8 mouse cellular contexts compared by ENCODE assay signal in the genomic region with DNA sequence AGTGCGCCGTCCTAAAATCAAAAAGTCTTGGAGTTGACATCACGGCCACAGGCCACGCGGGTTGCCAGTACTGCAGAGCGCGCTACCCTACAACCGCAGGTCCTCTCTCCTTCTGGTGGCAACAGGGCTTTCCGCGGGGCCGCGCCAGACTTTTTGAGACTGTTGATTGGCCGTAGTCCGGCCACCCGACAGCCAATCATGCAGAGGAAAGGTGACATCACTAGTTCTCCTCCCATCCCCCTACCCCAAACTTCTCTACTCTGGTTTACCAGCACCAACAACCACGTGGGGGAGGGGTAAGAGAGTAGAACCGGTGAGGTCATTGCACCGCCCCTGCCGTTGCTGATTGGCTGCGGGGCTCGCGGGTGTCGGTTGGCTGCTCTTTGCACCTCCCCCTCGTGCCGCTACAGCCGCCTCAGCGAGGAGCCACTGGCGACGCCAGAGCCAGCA. TPM values are rescaled to one million over a fixed set of nuclear protein-coding genes. Genes with fewer than 3 reads are reported as not detected.
DNase-seq lines count a peak whose midpoint lies in the region; ATAC-seq lines count a peak whose summit lies in the region.

A gene (plus strand): TSS at position 404 of the 450 bp plus-strand sequence.

- peaks cover 8% of the 10 kb centered on the region; the same call in 1 of the 2 replicates for H3K36me3 ChIP-seq in forebrain, embryonic 15.5 days
- H3K36me3 ChIP-seq in liver, embryonic 16.5 days (ENCODE audit: control insufficient read depth, insufficient read depth), result peaks cover 6% of the 10 kb centered on the region; the same call in 1 of the 2 replicates
- peaks cover 9% of the 10 kb centered on the region; the same call in 1 of the 2 replicates for H3K36me3 ChIP-seq in neural tube, embryonic 14.5 days (ENCODE audit: control insufficient read depth, insufficient read depth, low read length)

- H3K9ac ChIP-seq in forebrain, embryonic 15.5 days (replicated peaks), result peak within 1 kb of the TSS; percentile 69
- peak within 1 kb of the TSS; percentile 99 for H3K9ac ChIP-seq in liver, embryonic 16.5 days (ENCODE audit: low read depth, low read length)
- peak within 1 kb of the TSS; percentile 81 for H3K9ac ChIP-seq in neural tube, embryonic 14.5 days (replicated peaks; ENCODE audit: low read depth, low read length)

- H3K9me3 ChIP-seq in forebrain, embryonic 15.5 days, result no peaks in the 10 kb centered on the region
- no peaks in the 10 kb centered on the region for H3K9me3 ChIP-seq in liver, embryonic 16.5 days (replicated peaks; ENCODE audit: control insufficient read depth, low read length)
- H3K9me3 ChIP-seq in neural tube, embryonic 14.5 days (ENCODE audit: control insufficient read depth, low read length), result no peaks in the 10 kb centered on the region

- H3K27ac ChIP-seq in forebrain, embryonic 15.5 days (replicated peaks), result peak within 1 kb of the TSS; percentile 92
- peak within 1 kb of the TSS; percentile 94 for H3K27ac ChIP-seq in liver, embryonic 16.5 days (ENCODE audit: low read length)
- H3K27ac ChIP-seq in neural tube, embryonic 14.5 days (ENCODE audit: low read depth, low read length), result peak within 1 kb of the TSS; percentile 90

- H3K4me3 ChIP-seq in forebrain, embryonic 15.5 days, result peak within 1 kb of the TSS; percentile 65
- H3K4me3 ChIP-seq in liver, embryonic 16.5 days (ENCODE audit: low read depth, low read length), result peak within 1 kb of the TSS; percentile 93
- peak within 1 kb of the TSS; percentile 69 for H3K4me3 ChIP-seq in neural tube, embryonic 14.5 days (ENCODE audit: low read depth, low read length)

- peak within 1 kb of the TSS; percentile 68 for H3K4me2 ChIP-seq in forebrain, embryonic 15.5 days (replicated peaks)
- peak within 1 kb of the TSS; percentile 92 for H3K4me2 ChIP-seq in liver, embryonic 16.5 days (ENCODE audit: low read depth, low read length)
- peak within 1 kb of the TSS; percentile 83 for H3K4me2 ChIP-seq in neural tube, embryonic 14.5 days (ENCODE audit: low read depth, low read length)

- WGBS in forebrain, embryonic 15.5 days, result under 1% methylated on average over 29 of the region's 29 CpGs
- under 1% methylated on average over 29 of the region's 29 CpGs for WGBS in large intestine, adult 2 months
- under 1% methylated on average over 29 of the region's 29 CpGs for WGBS in liver, embryonic 16.5 days (ENCODE audit: insufficient replicate concordance)
- under 1% methylated on average over 29 of the region's 29 CpGs for WGBS in neural tube, embryonic 14.5 days

- peaks cover 23% of the 10 kb centered on the region for H3K4me1 ChIP-seq in forebrain, embryonic 15.5 days
- peaks cover 35% of the 10 kb centered on the region for H3K4me1 ChIP-seq in liver, embryonic 16.5 days (ENCODE audit: control insufficient read depth, low read depth, low read length)
- H3K4me1 ChIP-seq in neural tube, embryonic 14.5 days (ENCODE audit: control insufficient read depth, insufficient read depth, low read length), result peaks cover 18% of the 10 kb centered on the region; the same call in 1 of the 2 replicates

- intact Hi-C loops in heart, postnatal 14 days (cut with DNase I), result loop anchor here (2.0 kb wide), 1 partner anchor 15 kb away; no protein-coding TSS in a partner anchor

- ATAC-seq in forebrain, embryonic 15.5 days (replicated peaks), result peak; percentile 87
- ATAC-seq in liver, embryonic 16.5 days (ENCODE audit: low read depth), result peak; percentile 74
- ATAC-seq in neural tube, embryonic 14.5 days (ENCODE audit: low read depth), result peak; percentile 87

- peak; percentile 99 for DNase-seq in MEL-GATA-1-ER (ENCODE audit: extremely low read depth, low read depth)
- peak; percentile 99 for DNase-seq in cerebellum, adult 11-12 months
- DNase-seq in heart, postnatal 14 days, result peak; percentile 96 to 98
- DNase-seq in large intestine, adult 2 months (ENCODE audit: low read depth, low spot score), result peak; percentile 93
- DNase-seq in thymus, adult 18-20 months, result peak; percentile 96 to 99

- no peaks in the 10 kb centered on the region for H3K27me3 ChIP-seq in forebrain, embryonic 15.5 days
- H3K27me3 ChIP-seq in liver, embryonic 16.5 days (ENCODE audit: control insufficient read depth, insufficient read depth, low read depth, low read length), result no peaks in the 10 kb centered on the region
- H3K27me3 ChIP-seq in neural tube, embryonic 14.5 days (ENCODE audit: control insufficient read depth, insufficient read depth, low read length), result no peaks in the 10 kb centered on the region

RNA-seq across cellular contexts. Expression of the gene that starts here (rescaled TPM):
- 53.2 and 54.4 TPM in 2 replicates for polyA plus RNA-seq in forebrain, embryonic 15.5 days (2015; fragmentation: Nextera tagmentation; extraction: Ambion mirVana)
- total RNA-seq in heart, postnatal 14 days (2021), result 10 to 100 TPM; 71.2 to 78.7 TPM
- 44.3 and 45.6 TPM in 2 replicates for polyA plus RNA-seq in large intestine, adult 2 months (2012; rRNA removed)
- 9.5 and 10.8 TPM in 2 replicates for polyA plus RNA-seq in liver, embryonic 16.5 days (2015; fragmentation: Nextera tagmentation; extraction: Ambion mirVana)
- 43.3 and 46.6 TPM in 2 replicates for polyA plus RNA-seq in neural tube, embryonic 14.5 days (2014; fragmentation: Nextera tagmentation; extraction: Ambion mirVana)

Comparison
In these comparisons a context has a peak if more than half of its experiments do, and no peak if none do; other contexts are left out.
1. Peak in every context shown above with its lines: DNase-seq, ATAC-seq, H3K4me3 ChIP-seq and H3K27ac ChIP-seq.